Mouse (Mus musculus) bone marrow, adult 2 months (tissue): Measurements from ENCODE around the gene Gp5. TPM values are rescaled to one million over a fixed set of nuclear protein-coding genes. Genes with fewer than 3 reads are reported as not detected.

Experiments
- H3K27ac ChIP-seq: fragments of 200-500 bp; 2 replicates; pipeline ENCODE4 v1.5.1; 2012; ENCODE audit warnings: low read depth, mild to moderate bottlenecking, control low read depth, inconsistent platforms, low read length; ENCODE audit not compliant: control insufficient read depth, poor library complexity, insufficient read depth
- H3K4me1 ChIP-seq: fragments of 200-500 bp; 2 replicates; pipeline ENCODE4 v1.6.1; 2011; ENCODE audit warnings: low read length; ENCODE audit not compliant: control insufficient read depth, insufficient read depth
- H3K4me3 ChIP-seq: fragments of 200-500 bp; replicated peaks from 2 replicates; pipeline ENCODE3; 2011; ENCODE audit warnings: mild to moderate bottlenecking, low read depth, low read length, control low read depth; ENCODE audit not compliant: control insufficient read depth
- CTCF ChIP-seq: fragments of 200-500 bp; IDR thresholded peaks from 2 replicates; pipeline ENCODE4 v1.5.1; 2011; ENCODE audit warnings: low read length, control low read depth; ENCODE audit not compliant: control insufficient read depth, insufficient read depth
- POLR2A ChIP-seq: fragments of 200-500 bp; IDR thresholded peaks from 2 replicates; pipeline ENCODE4 v1.6.1; 2011; ENCODE audit warnings: low read depth, mild to moderate bottlenecking, control low read depth, low read length, borderline replicate concordance; ENCODE audit not compliant: control insufficient read depth
- WGBS: fragments of 180-500 bp; shearing (Covaris S2); methylation state at CpG from one replicate; pipeline ENCODE4 v1.1.7; 2018; 5-methylcytosine and 5-hydroxymethylcytosine counted together
- polyA plus RNA-seq: library from polyadenylated mRNA; stranded (reverse); fragments of >200 nt; gene quantifications from 2 replicates; pipeline ENCODE4 v1.2.4, GENCODE M21; 2011; ENCODE audit warnings: low replicate concordance; ENCODE audit not compliant: missing spikeins, insufficient read depth, insufficient read length

The Gp5 gene
- polyA plus RNA-seq, 1 experiment = 84.2 TPM

DNA sequence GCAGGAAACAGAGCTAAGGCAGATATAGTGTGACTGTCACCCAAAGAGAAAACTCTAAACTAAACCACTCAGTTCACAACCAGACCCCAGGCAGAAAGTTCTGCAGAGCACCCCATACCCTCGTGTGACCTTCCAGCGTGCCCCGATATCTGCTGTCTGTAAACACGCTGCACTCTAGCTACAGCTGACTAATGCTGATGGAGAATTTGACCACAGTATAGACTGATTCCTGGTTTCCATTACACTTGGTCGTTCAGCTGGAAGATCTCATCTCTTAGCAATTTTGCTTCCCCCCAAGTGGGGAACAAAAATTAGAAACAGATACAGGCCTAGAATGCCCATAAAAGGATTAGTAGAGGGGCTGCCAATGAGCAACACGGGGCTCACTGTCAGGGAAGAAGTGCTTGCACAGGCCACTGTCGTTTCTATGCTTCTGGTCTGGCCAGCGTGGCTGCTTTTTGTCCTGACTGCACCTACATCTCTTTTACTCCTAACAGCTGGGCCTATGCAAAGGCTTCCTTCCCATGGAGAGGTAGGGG is 39.3 kb downstream of the Gp5 start:
- TF ChIP-seq CTCF (no peak), POLR2A (no peak)
- peak overlapping the region; percentile 62; the same call in 1 of the 2 replicates for H3K27ac ChIP-seq

GRCm38 (mm10) chr16:30267359-30267758 is 43.2 kb downstream of the Gp5 start, which contains the start of gene Cpn2:
TSS of gene Cpn2 (minus strand) at chr16:30267499.
- TF ChIP-seq CTCF = no peak
- no peak for TF ChIP-seq POLR2A
- WGBS = 83% methylated on average over 5 of the region's 5 CpGs
- Histone ChIP-seq H3K27ac (no peak within 1 kb of the TSS), H3K4me3 (no peak within 1 kb of the TSS), H3K4me1 (no peaks in the 10 kb centered on the region; the same call in 1 of the 2 replicates)

More for the DNA sequence above, 39.3 kb downstream of the Gp5 start:
- Histone ChIP-seq H3K4me1 (no peaks in the 10 kb centered on the region; the same call in 1 of the 2 replicates), H3K4me3 (no peak overlapping the region)
- 59% methylated on average over 8 of the region's 8 CpGs for WGBS

GRCm38 (mm10) chr16:30266561-30266960 is 44.0 kb downstream of the Gp5 start:
- WGBS = 83% methylated on average over 5 of the region's 5 CpGs
- no peaks in the 10 kb centered on the region; the same call in 1 of the 2 replicates for H3K4me1 ChIP-seq

GRCm38 (mm10) chr16:30265611-30266010 is 45.0 kb downstream of the Gp5 start:
- WGBS = 25% methylated on average over 4 of the region's 4 CpGs
- no peak overlapping the region for H3K27ac ChIP-seq
- TF ChIP-seq POLR2A (no peak), CTCF (no peak)
- H3K4me3 ChIP-seq = no peak overlapping the region
- H3K4me1 ChIP-seq = no peaks in the 10 kb centered on the region

More at GRCm38 (mm10) chr16:30266561-30266960, 44.0 kb downstream of the Gp5 start:
- TF ChIP-seq CTCF = no peak
- no peak for TF ChIP-seq POLR2A
- H3K4me3 ChIP-seq = no peak overlapping the region
- no peak overlapping the region for H3K27ac ChIP-seq

DNA sequence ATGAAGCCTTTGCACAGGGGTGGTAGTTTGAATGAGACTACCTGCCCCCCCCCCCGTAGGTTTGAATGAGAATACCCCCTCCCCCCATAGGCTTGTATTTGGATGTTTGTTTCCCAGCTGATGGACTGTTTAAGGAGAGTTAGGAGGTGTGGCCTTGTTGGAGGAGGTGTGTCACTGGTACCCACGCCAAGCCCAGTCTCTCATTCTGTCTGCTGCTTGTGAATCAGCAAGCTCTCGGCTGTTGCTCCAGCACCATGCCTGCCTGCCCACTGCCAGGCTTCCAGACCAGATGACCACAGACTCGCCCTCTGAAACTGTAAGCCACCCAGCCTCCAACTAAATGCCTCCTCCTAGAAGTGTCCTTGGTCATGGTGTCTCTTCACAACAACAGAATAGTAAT is 47.4 kb downstream of the Gp5 start:
- Histone ChIP-seq H3K4me3 (no peak overlapping the region), H3K4me1 (no peaks in the 10 kb centered on the region; the same call in 1 of the 2 replicates), H3K27ac (no peak overlapping the region)
- WGBS = 60% methylated on average over 4 of the region's 4 CpGs
- TF ChIP-seq POLR2A (no peak), CTCF (no peak)

GRCm38 (mm10) chr16:30262664-30263063 is 47.9 kb downstream of the Gp5 start:
- 0% methylated on average over 2 of the region's 2 CpGs for WGBS
- Histone ChIP-seq H3K4me1 (no peaks in the 10 kb centered on the region; the same call in 1 of the 2 replicates), H3K4me3 (no peak overlapping the region), H3K27ac (no peak overlapping the region)
- TF ChIP-seq POLR2A = no peak
- peak; percentile 90 for TF ChIP-seq CTCF

DNA sequence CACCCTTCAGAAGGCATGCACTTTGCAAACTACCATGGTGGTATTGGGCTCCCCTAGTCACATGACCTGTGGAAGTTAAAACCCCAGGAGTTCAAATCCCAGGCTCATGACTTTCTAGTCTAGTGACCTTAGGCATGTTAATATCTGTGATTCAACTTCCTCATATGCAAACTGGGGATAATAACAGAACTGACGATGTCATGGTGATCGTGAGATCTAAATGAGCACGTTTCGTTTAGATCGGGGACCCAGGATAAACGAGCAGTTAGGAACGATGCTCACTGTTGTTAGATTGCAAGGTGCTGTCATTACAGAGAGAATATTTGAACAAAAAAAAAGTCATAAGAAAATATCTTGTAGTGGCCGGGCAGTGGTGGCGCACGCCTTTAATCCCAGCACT is 48.4 kb downstream of the Gp5 start:
- TF ChIP-seq CTCF (no peak), POLR2A (no peak)
- Histone ChIP-seq H3K4me1 (no peaks in the 10 kb centered on the region; the same call in 1 of the 2 replicates), H3K4me3 (no peak overlapping the region), H3K27ac (no peak overlapping the region)
- WGBS = 61% methylated on average over 10 of the region's 10 CpGs

DNA sequence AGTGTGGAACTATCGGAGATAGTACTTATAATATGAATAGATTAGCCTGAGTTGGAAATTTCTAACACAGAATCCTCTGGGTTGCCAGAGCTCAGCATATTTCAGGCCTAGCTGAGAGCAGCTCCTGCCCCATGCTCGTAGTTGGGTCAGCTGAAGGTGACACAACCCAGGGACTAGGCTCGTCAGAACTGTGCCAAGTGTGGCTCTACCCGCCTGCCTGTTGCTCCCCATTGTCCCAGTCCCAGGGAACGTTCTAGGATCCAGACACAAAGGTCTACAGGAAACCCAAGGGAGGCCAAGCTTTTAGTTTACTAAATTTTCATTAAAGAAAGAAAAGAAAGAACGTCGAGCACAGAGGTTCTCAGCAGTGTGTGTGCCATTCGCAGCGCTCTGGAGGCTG is 49.2 kb downstream of the Gp5 start:
- 85% methylated on average over 9 of the region's 9 CpGs for WGBS
- TF ChIP-seq POLR2A (no peak), CTCF (no peak)
- Histone ChIP-seq H3K27ac (no peak overlapping the region), H3K4me3 (no peak overlapping the region), H3K4me1 (no peaks in the 10 kb centered on the region; the same call in 1 of the 2 replicates)

- H3K4me1 ChIP-seq = no peaks in the 10 kb centered on the region; the same call in 1 of the 2 replicates
- no peak overlapping the region for H3K4me3 ChIP-seq
- no peak for TF ChIP-seq POLR2A
- no peak for TF ChIP-seq CTCF
- 86% methylated on average over 15 of the region's 15 CpGs for WGBS
- no peak overlapping the region for H3K27ac ChIP-seq
Measured at GRCm38 (mm10) chr16:30260012-30260635, 50.5 kb downstream of the Gp5 start.
